Mouse (Mus musculus) C2C12 (cell line): ENCODE measurements around the gene Nos2.
A peak's percentile ranks its signal among the peaks of the same experiment; 100 is the strongest.

Experiments used
- CEBPB ChIP-seq: IDR thresholded peaks from one replicate; pipeline ENCODE4 v1.6.1; 2011; ENCODE audit warnings: low read depth, mild to moderate bottlenecking, control low read depth, moderate library complexity
- CTCF ChIP-seq: IDR thresholded peaks from one replicate; pipeline ENCODE4 v1.5.1; 2011; ENCODE audit not compliant: control insufficient read depth, insufficient read depth, insufficient read length
- MAX ChIP-seq: IDR thresholded peaks from one replicate; pipeline ENCODE4 v1.6.1; 2011; ENCODE audit warnings: mild to moderate bottlenecking, control low read depth
- MYOD1 ChIP-seq: IDR thresholded peaks from one replicate; pipeline ENCODE4 v1.6.1; 2011; ENCODE audit warnings: low read depth; ENCODE audit not compliant: control insufficient read depth, insufficient read length

GRCm38 (mm10) chr11:78956260-78956659 lies 35.7 kb downstream of the Nos2 start:
- peak; percentile 66 for TF ChIP-seq CTCF
- no peak for TF ChIP-seq MYOD1
- TF ChIP-seq MAX = no peak
- no peak for TF ChIP-seq CEBPB
